Mouse (Mus musculus) gastrocnemius, adult 18-20 months (tissue): ENCODE data around the gene Prdx1. TPM values are rescaled to one million over a fixed set of nuclear protein-coding genes. Genes with fewer than 3 reads are reported as not detected.

Source experiments
- DNase-seq: peaks from one replicate; pipeline ENCODE4 v3.0.0; 2021; ENCODE audit warnings: low spot score
- total RNA-seq, 2 experiments: library from RNA; stranded (reverse); gene quantifications; 2 replicates each; pipeline ENCODE4 v1.2.3; 2021

The Prdx1 gene
- total RNA-seq, 2 experiments from 2014 or later: 267 to 272 TPM

GRCm38 (mm10) chr4:116725444-116725843 is 40.1 kb downstream of the Prdx1 start:
- no peak for DNase-seq

- no peak for DNase-seq
Measured at GRCm38 (mm10) chr4:116727401-116727800, 42.1 kb downstream of the Prdx1 start.

- DNase-seq: no peak
Measured at GRCm38 (mm10) chr4:116729532-116729931, 44.2 kb downstream of the Prdx1 start.

GRCm38 (mm10) chr4:116731077-116731476 is 45.7 kb downstream of the Prdx1 start:
- DNase-seq: no peak

GRCm38 (mm10) chr4:116732355-116732754 is 47.0 kb downstream of the Prdx1 start:
- no peak for DNase-seq

- no peak for DNase-seq
Measured at GRCm38 (mm10) chr4:116734996-116735395, 49.7 kb downstream of the Prdx1 start.

- no peak for DNase-seq
Measured at GRCm38 (mm10) chr4:116738972-116739751, 53.8 kb downstream of the Prdx1 start.

- DNase-seq: no peak
Measured at GRCm38 (mm10) chr4:116749750-116750149, 64.4 kb downstream of the Prdx1 start.

Other genes starting within 250 kb of the Prdx1 start
- 10 to 100 TPM; 90.1 to 90.3 TPM for gene Mast2, start 221.4 kb upstream of the Prdx1 start, total RNA-seq
- gene Ipp, start 178.0 kb upstream of the Prdx1 start, total RNA-seq: 10 to 100 TPM; 19.0 to 20.8 TPM
- gene Tmem69, start 129.6 kb upstream of the Prdx1 start, total RNA-seq: 10 to 100 TPM; 18.1 to 18.5 TPM
- gene Gpbp1l1, start 127.9 kb upstream of the Prdx1 start, total RNA-seq: 10 to 100 TPM; 38.7 to 40.9 TPM
- gene Ccdc17, start 88.9 kb upstream of the Prdx1 start, total RNA-seq: 1 to 10 TPM; 1.3 to 1.7 TPM
- 10 to 100 TPM in 1 of 2 experiments, 1 to 10 TPM in 1; 9.1 to 10.6 TPM for gene Nasp, start 57.6 kb upstream of the Prdx1 start, total RNA-seq
- 100 to 1,000 TPM; 182 to 198 TPM for gene Akr1a1, start 33.9 kb upstream of the Prdx1 start, total RNA-seq
- gene Mmachc, start 22.9 kb downstream of the Prdx1 start, total RNA-seq: 10 to 100 TPM; 33.3 to 34.9 TPM
- 1 to 10 TPM; 2.2 to 2.6 TPM for gene Ccdc163, start 23.0 kb downstream of the Prdx1 start, total RNA-seq
- gene Tesk2, start 35.4 kb downstream of the Prdx1 start, total RNA-seq: 1 to 10 TPM; 1.6 to 1.8 TPM
- gene Toe1, start 122.1 kb downstream of the Prdx1 start, total RNA-seq: 1 to 10 TPM; 3.7 to 4.7 TPM
- under 1 TPM; 0.80 to 0.88 TPM for gene Mutyh, start 122.2 kb downstream of the Prdx1 start, total RNA-seq
- 1 to 10 TPM; 1.1 to 1.6 TPM for gene Hpdl, start 136.2 kb downstream of the Prdx1 start, total RNA-seq
- gene Zswim5, start 191.8 kb downstream of the Prdx1 start, total RNA-seq: under 1 TPM; 0.07 to 0.19 TPM